ENCODE assay signal across 10 mouse cellular contexts in the genomic region with DNA sequence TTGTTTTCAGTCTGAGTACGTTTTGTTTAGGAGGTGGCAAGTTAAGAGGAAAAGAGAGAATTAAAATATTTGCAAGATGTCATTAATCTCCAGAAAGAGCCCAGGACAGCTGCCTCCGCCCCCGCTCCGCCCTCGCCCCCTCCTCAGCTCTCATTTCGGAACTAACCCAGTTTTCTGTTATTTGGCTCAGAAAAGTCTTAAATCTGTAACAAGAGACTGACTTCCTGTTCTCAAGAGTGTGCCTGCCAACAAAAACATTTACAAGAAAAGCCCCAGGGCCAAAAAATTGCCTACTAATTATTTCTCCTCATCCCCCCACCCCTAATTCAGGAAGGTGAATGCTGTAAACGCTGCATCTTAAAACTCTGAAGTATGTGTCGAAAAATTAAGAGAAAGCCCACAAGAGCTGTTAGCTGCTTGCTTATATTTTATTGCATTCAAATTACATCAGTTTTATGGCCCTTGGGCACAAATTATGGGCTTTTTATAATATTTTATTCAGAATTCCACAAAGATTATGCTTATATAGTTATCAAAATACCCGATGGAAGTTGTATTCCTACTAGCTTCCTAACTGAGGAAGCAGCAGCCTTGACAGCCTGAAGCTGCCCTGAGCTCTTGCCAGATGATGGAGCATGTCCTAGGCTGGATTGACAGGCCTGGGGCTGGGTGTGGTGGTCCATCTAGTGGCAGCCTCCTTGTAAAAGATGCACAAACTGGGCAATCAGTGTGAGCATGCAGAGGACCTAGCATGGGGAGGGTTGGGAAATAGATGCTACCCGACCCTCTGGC. TPM values are rescaled to one million over a fixed set of nuclear protein-coding genes. Genes with fewer than 3 reads are reported as not detected.
DNase-seq lines count a peak whose midpoint lies in the region; ATAC-seq and TF ChIP-seq lines count a peak whose summit lies in the region.
"Had no signal": no experiment of that assay in that cellular context is flagged by ENCODE, and none has a peak within 500 bp of the region (broad histone marks: within the 10 kb centered on the region; RNA-seq: fewer than 3 reads in every experiment).

No protein-coding gene starts in this region.

- peak in 1 of 2 experiments; percentile 15; a peak in 1 of 4 replicates for TF ChIP-seq CTCF in CH12.LX (conservative IDR thresholded peaks at IDR 0.05 in 1 of 2, IDR thresholded peaks at IDR 0.05 in 1 of 2; ENCODE audit: low read depth in 2 of 2, low read length in 2 of 2)
- TF ChIP-seq CTCF in left cerebral cortex, adult 2 months (IDR thresholded peaks at IDR 0.05) = no peak

- no peaks in the 10 kb centered on the region for H3K79me2 ChIP-seq in CH12.LX (replicated peaks; ENCODE audit: control insufficient read depth, extremely low read depth, insufficient read depth, poor library complexity, severe bottlenecking)

- peaks cover 25% of the 10 kb centered on the region for H3K4me1 ChIP-seq in kidney, embryonic 15.5 days
- H3K4me1 ChIP-seq in CH12.LX (ENCODE audit: control insufficient read depth in 1 of 2, insufficient read depth in 2 of 2) = no peaks in the 10 kb centered on the region
- H3K4me1 ChIP-seq in embryonic facial prominence, embryonic 10.5 days = peaks cover 24% of the 10 kb centered on the region
- peaks cover 53% of the 10 kb centered on the region for H3K4me1 ChIP-seq in limb, embryonic 10.5 days

- no peak for TF ChIP-seq EP300 in CH12.LX (IDR thresholded peaks at IDR 0.05; ENCODE audit: low read length)

- H3K36me3 ChIP-seq in kidney, embryonic 15.5 days = no peaks in the 10 kb centered on the region
- H3K36me3 ChIP-seq in CH12.LX (replicated peaks in 1 of 2; ENCODE audit: control insufficient read depth in 1 of 2, insufficient read depth in 1 of 2, low read length in 1 of 2) = peaks cover 0 to 2% of the 10 kb centered on the region in 2 experiments
- H3K36me3 ChIP-seq in embryonic facial prominence, embryonic 10.5 days (replicated peaks) = no peaks in the 10 kb centered on the region
- no peaks in the 10 kb centered on the region for H3K36me3 ChIP-seq in limb, embryonic 10.5 days

- ATAC-seq in kidney, embryonic 15.5 days (replicated peaks; ENCODE audit: low FRiP score) = peak; percentile 53; the same call in 1 of the 2 replicates
- ATAC-seq: activated CD4-positive, CD25-positive, alpha-beta regulatory T cell, adult 4 months had no signal

- 16% methylated on average over 10 of the region's 10 CpGs for WGBS in kidney, embryonic 15.5 days
- 62% methylated on average over 10 of the region's 10 CpGs for WGBS in embryonic facial prominence, embryonic 10.5 days
- 53% methylated on average over 10 of the region's 10 CpGs for WGBS in limb, embryonic 10.5 days

- no peak for TF ChIP-seq POLR2A in CH12.LX (IDR thresholded peaks at IDR 0.05; ENCODE audit: low read depth, low read length)

- no peak overlapping the region for H3K9ac ChIP-seq in kidney, embryonic 15.5 days
- H3K9ac ChIP-seq in CH12.LX (ENCODE audit: insufficient read depth, low read depth) = no peak overlapping the region

- peak overlapping the region; percentile 84 for H3K27ac ChIP-seq in kidney, embryonic 15.5 days
- no peak overlapping the region for H3K27ac ChIP-seq in CH12.LX (ENCODE audit: insufficient read depth, low read depth)
- H3K27ac ChIP-seq in embryonic facial prominence, embryonic 10.5 days (replicated peaks) = no peak overlapping the region
- peak overlapping the region; percentile 50; the same call in 1 of the 2 replicates for H3K27ac ChIP-seq in limb, embryonic 10.5 days
- H3K27ac ChIP-seq in left cerebral cortex, adult 2 months = no peak overlapping the region
- H3K27ac ChIP-seq: macrophage had no signal

- no peaks in the 10 kb centered on the region for H3K9me3 ChIP-seq in kidney, embryonic 15.5 days (replicated peaks)
- H3K9me3 ChIP-seq in CH12.LX (replicated peaks; ENCODE audit: low read length) = no peaks in the 10 kb centered on the region
- no peaks in the 10 kb centered on the region for H3K9me3 ChIP-seq in embryonic facial prominence, embryonic 10.5 days
- no peaks in the 10 kb centered on the region for H3K9me3 ChIP-seq in limb, embryonic 10.5 days (replicated peaks)

- H3K27me3 ChIP-seq in kidney, embryonic 15.5 days = no peaks in the 10 kb centered on the region
- no peaks in the 10 kb centered on the region for H3K27me3 ChIP-seq in CH12.LX (replicated peaks)
- no peaks in the 10 kb centered on the region; the same call in 1 of the 2 replicates for H3K27me3 ChIP-seq in embryonic facial prominence, embryonic 10.5 days (replicated peaks; ENCODE audit: low read depth, poor library complexity, severe bottlenecking)
- H3K27me3 ChIP-seq in limb, embryonic 10.5 days (ENCODE audit: low read depth, poor library complexity, severe bottlenecking) = peaks cover 20% of the 10 kb centered on the region; the same call in 1 of the 2 replicates

- no peak for DNase-seq in kidney, adult 9 months
- no peak for DNase-seq in CH12.LX (ENCODE audit: extremely low read depth)
- DNase-seq in embryonic facial prominence, embryonic 10.5 days (ENCODE audit: low spot score) = peak; percentile 29
- no peak for DNase-seq in limb, embryonic 10.5 days (ENCODE audit: low spot score)
- DNase-seq in left cerebral cortex, adult 2 months (ENCODE audit: extremely low spot score in 1 of 2, low spot score in 2 of 2) = no peak
- no peak for DNase-seq in urinary bladder, postnatal 4 days (ENCODE audit: low spot score in 2 of 2)
- DNase-seq: retina, postnatal 1 day had no signal

- peak; percentile 2 for TF ChIP-seq RAD21 in CH12.LX (IDR thresholded peaks at IDR 0.05; ENCODE audit: low read depth, low read length)

- peak overlapping the region; percentile 10; the same call in 1 of the 2 replicates for H3K4me2 ChIP-seq in kidney, embryonic 15.5 days
- H3K4me2 ChIP-seq in CH12.LX (ENCODE audit: insufficient read depth, low read depth, poor library complexity, severe bottlenecking) = no peak overlapping the region

- dilution Hi-C loops in CH12.LX (cut with MboI; ENCODE audit: extremely low pct_ligation_motif_present, extremely low pct_unique_long_range_greater_than_20kb, low sequenced_read_pairs) = no loop called here

- H3K4me3 ChIP-seq in kidney, embryonic 15.5 days (replicated peaks) = no peak overlapping the region
- H3K4me3 ChIP-seq in CH12.LX (replicated peaks in 1 of 3; ENCODE audit: low read depth in 2 of 3, low read length in 2 of 3, poor library complexity in 1 of 3) = no peak overlapping the region
- H3K4me3 ChIP-seq in embryonic facial prominence, embryonic 10.5 days = no peak overlapping the region
- H3K4me3 ChIP-seq in limb, embryonic 10.5 days = no peak overlapping the region
- no peak overlapping the region for H3K4me3 ChIP-seq in left cerebral cortex, adult 2 months

- in situ Hi-C loops in CH12.LX (cut with MboI; ENCODE audit: low pct_ligation_motif_present, low pct_unique_long_range_greater_than_20kb, low sequenced_read_pairs) = no loop called here

- intact Hi-C loops in left cerebral cortex, adult 2 months (cut with DNase I) = no loop called here

TF ChIP-seq in CH12.LX, 34 proteins besides CTCF, POLR2A, EP300 and RAD21:
- no peak for TF ChIP-seq USF2 (conservative IDR thresholded peaks at IDR 0.05; ENCODE audit: low read depth, low read length)
- TF ChIP-seq PAX5 (IDR thresholded peaks at IDR 0.05; ENCODE audit: low read length) = no peak
- no peak for TF ChIP-seq ETS1 (conservative IDR thresholded peaks at IDR 0.05; ENCODE audit: low read depth, low read length)
- TF ChIP-seq SIN3A (IDR thresholded peaks at IDR 0.05; ENCODE audit: low read length) = no peak
- no peak for TF ChIP-seq TBP (conservative IDR thresholded peaks at IDR 0.05; ENCODE audit: low read depth, low read length)
- TF ChIP-seq HCFC1 (IDR thresholded peaks at IDR 0.05; ENCODE audit: low read depth, low read length) = no peak
- no peak for TF ChIP-seq ZMIZ1 (IDR thresholded peaks at IDR 0.05; ENCODE audit: low read depth, low read length)
- no peak for TF ChIP-seq NRF1 (IDR thresholded peaks at IDR 0.05; ENCODE audit: low read depth, low read length)
- TF ChIP-seq TCF12 (IDR thresholded peaks at IDR 0.05; ENCODE audit: low read depth, low read length) = no peak
- no peak for TF ChIP-seq CHD1 (IDR thresholded peaks at IDR 0.05; ENCODE audit: low read depth, low read length)
- TF ChIP-seq MAX (IDR thresholded peaks at IDR 0.05; ENCODE audit: low read length) = no peak
- TF ChIP-seq USF1 (IDR thresholded peaks at IDR 0.05; ENCODE audit: low read depth, low read length) = no peak
- no peak for TF ChIP-seq MEF2A (IDR thresholded peaks at IDR 0.05; ENCODE audit: borderline replicate concordance, low read depth, low read length)
- TF ChIP-seq CHD2 (IDR thresholded peaks at IDR 0.05; ENCODE audit: low read length) = no peak
- TF ChIP-seq MYC (IDR thresholded peaks at IDR 0.05; ENCODE audit: low read depth, low read length) = no peak
- no peak for TF ChIP-seq UBTF (IDR thresholded peaks at IDR 0.05; ENCODE audit: low read depth, low read length)
- TF ChIP-seq KAT2A (IDR thresholded peaks at IDR 0.05; ENCODE audit: insufficient replicate concordance, low read length) = no peak
- no peak for TF ChIP-seq POLR2AphosphoS2 (IDR thresholded peaks at IDR 0.05; ENCODE audit: low read depth, low read length)

RNA-seq across cellular contexts. Expression of a gene that starts 12.9 kb away (rescaled TPM):
- 477 and 481 TPM in 2 replicates for polyA plus RNA-seq in kidney, embryonic 15.5 days (2015; fragmentation: Nextera tagmentation; extraction: Ambion mirVana)
- total RNA-seq in CH12.LX (2012; rRNA removed) = 147 and 152 TPM in 2 replicates
- total RNA-seq in CH12.LX (2014; rRNA removed) = 234 and 255 TPM in 2 replicates
- 212 and 224 TPM in 2 replicates for polyA plus RNA-seq in CH12.LX (2012; ENCODE audit: insufficient read length, low read depth)
- polyA plus RNA-seq in embryonic facial prominence, embryonic 10.5 days (2016; fragmentation: Nextera tagmentation; extraction: Ambion mirVana) = 582 and 585 TPM in 2 replicates
- 620 and 625 TPM in 2 replicates for polyA plus RNA-seq in limb, embryonic 10.5 days (2016; fragmentation: Nextera tagmentation; extraction: Ambion mirVana)
- total RNA-seq in left cerebral cortex, adult 2 months (2021) = 100 to 1,000 TPM; 193 to 194 TPM

Comparison
In these comparisons a context has a peak if more than half of its experiments do, and no peak if none do; other contexts are left out.
1. H3K27ac ChIP-seq: peak in kidney, embryonic 15.5 days (single experiment) and limb, embryonic 10.5 days (single experiment); none in CH12.LX (single experiment), embryonic facial prominence, embryonic 10.5 days (single experiment) and left cerebral cortex, adult 2 months (single experiment).